Comparison of ENCODE assay signal across 8 mouse cellular contexts in the genomic region with DNA sequence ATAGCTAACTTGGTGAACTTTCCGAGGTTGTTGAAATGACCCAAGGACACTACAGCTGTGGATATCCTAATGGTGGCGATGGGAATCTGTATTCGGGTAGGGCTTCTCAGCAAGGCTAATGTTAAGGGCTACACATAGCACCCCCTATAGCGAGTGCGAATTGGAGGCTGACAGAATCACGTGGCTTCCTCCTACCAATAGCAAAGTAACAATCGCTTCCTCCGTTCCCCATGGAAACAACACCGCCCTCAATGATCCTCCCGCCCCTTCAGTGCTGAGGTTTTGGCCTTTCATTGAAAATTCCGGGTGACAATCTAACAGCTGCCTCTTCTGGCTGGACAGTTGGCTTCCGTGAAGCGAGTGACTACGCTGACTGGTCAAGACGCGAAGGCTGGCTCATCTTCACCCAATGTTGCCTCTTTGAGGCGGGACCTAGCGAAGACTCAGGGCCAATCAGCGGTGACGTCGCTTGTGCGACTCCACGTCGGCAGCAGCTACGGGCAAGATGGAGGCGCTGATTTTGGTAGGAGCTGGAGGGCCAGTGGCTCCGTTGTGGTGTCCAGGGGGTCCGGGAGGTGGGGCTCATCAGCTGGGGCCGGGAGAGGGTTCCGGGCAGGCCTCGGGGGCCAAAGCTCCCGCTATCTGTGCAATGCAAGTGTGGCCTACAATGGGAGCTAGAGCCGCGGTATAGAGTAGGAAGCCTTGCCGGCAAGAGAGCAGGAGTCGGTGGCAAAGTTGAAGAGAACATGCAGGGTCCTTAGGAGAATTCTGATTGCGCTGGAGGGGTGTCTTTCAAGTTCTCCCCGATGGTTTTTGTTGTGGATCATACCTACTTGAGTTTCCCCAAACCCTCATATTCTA. TPM values are rescaled to one million over a fixed set of nuclear protein-coding genes. Genes with fewer than 3 reads are reported as not detected.
DNase-seq lines count a peak whose midpoint lies in the region; ATAC-seq lines count a peak whose summit lies in the region.

A gene (plus strand): TSS at position 296 of the 861 bp plus-strand sequence.

- H3K79me2 ChIP-seq in macrophage (ENCODE audit: inconsistent target) = peaks cover 50% of the 10 kb centered on the region

- peak; percentile 100 for ATAC-seq in hindbrain, embryonic 16.5 days

- H3K4me2 ChIP-seq in hindbrain, embryonic 16.5 days (ENCODE audit: low read length) = peak within 1 kb of the TSS; percentile 79

- H3K4me3 ChIP-seq in hindbrain, embryonic 16.5 days (ENCODE audit: low read length) = peak within 1 kb of the TSS; percentile 58
- peak within 1 kb of the TSS; percentile 97 for H3K4me3 ChIP-seq in macrophage (ENCODE audit: inconsistent target)

- H3K27me3 ChIP-seq in hindbrain, embryonic 16.5 days (replicated peaks; ENCODE audit: control insufficient read depth, insufficient read depth, low read length) = no peaks in the 10 kb centered on the region

- no peaks in the 10 kb centered on the region for H3K36me3 ChIP-seq in hindbrain, embryonic 16.5 days (ENCODE audit: control insufficient read depth, insufficient read depth, low read length)
- H3K36me3 ChIP-seq in macrophage (ENCODE audit: inconsistent target) = no peaks in the 10 kb centered on the region

- under 1% methylated on average over 38 of the region's 38 CpGs for WGBS in hindbrain, embryonic 16.5 days
- WGBS in macrophage (ENCODE audit: missing documents) = under 1% methylated on average over 38 of the region's 38 CpGs

- H3K4me1 ChIP-seq in hindbrain, embryonic 16.5 days (ENCODE audit: control insufficient read depth, insufficient read depth, low read depth, low read length) = peaks cover 14% of the 10 kb centered on the region

- H3K27ac ChIP-seq in hindbrain, embryonic 16.5 days (ENCODE audit: low read depth, low read length) = peak within 1 kb of the TSS; percentile 54
- peak within 1 kb of the TSS; percentile 64 for H3K27ac ChIP-seq in macrophage

- peak within 1 kb of the TSS; percentile 74 for H3K9ac ChIP-seq in hindbrain, embryonic 16.5 days (ENCODE audit: low read depth, low read length)

- peak; percentile 97 for DNase-seq in WW6 (ENCODE audit: low read depth, low spot score)
- DNase-seq in cerebellum, postnatal 4 days (ENCODE audit: low spot score in 2 of 2) = peak; percentile 81 to 91
- peak; percentile 98 for DNase-seq in gastrocnemius, adult 18-20 months (ENCODE audit: low spot score)
- DNase-seq in left cerebral cortex, adult 18-20 months (ENCODE audit: low spot score in 2 of 2) = peak; percentile 91 to 95
- DNase-seq in right cerebral cortex, adult 18-20 months = peak; percentile 99
- peak; percentile 87 for DNase-seq in urinary bladder, postnatal 10 days (ENCODE audit: low spot score)

- no peaks in the 10 kb centered on the region for H3K9me3 ChIP-seq in hindbrain, embryonic 16.5 days (ENCODE audit: control insufficient read depth, low read length)

RNA-seq across cellular contexts. Expression of the gene that starts here (rescaled TPM):
- total RNA-seq in gastrocnemius, adult 18-20 months (2021) = 10 to 100 TPM; 35.8 to 37.3 TPM
- polyA plus RNA-seq in hindbrain, embryonic 16.5 days (2015; fragmentation: Nextera tagmentation; extraction: Ambion mirVana) = 207 and 209 TPM in 2 replicates
- 10 to 100 TPM; 93.5 to 97.5 TPM for total RNA-seq in left cerebral cortex, adult 18-20 months (2021)
- total RNA-seq in macrophage (2018; cell fraction: chromatin; rRNA removed) = 10 to 100 TPM; 15.7 to 68.2 (median 42.7) TPM
- 100 to 1,000 TPM; 109 to 211 (median 159) TPM for total RNA-seq in macrophage (2018; cell fraction: cytosol; rRNA removed)
- 100 to 1,000 TPM in 7 of 26 experiments, 10 to 100 TPM in 19; 29.9 to 123 (median 77.5) TPM for total RNA-seq in macrophage (2018; cell fraction: nucleus; rRNA removed)
- polyA plus RNA-seq in macrophage (2018) = 123 to 145 TPM (median 136 TPM) in 3 replicates

Comparison
In these comparisons a context has a peak if more than half of its experiments do, and no peak if none do; other contexts are left out.
1. Peak in every context shown above with its lines: DNase-seq, ATAC-seq, H3K4me3 ChIP-seq and H3K27ac ChIP-seq.